Mouse (Mus musculus) hematopoietic stem cell, adult 5-6 weeks (primary cell): ENCODE measurements around the gene Il12rb2. TPM values are rescaled to one million over a fixed set of nuclear protein-coding genes. Genes with fewer than 3 reads are reported as not detected.

Source experiments
- ATAC-seq, 2 experiments: fragments of 125-278 bp in 1 of 2; replicated peaks in 1 of 2; 2 replicates each; pipeline ENCODE4 v1.8.0; 2016 to 2017; ENCODE audit warnings: inconsistent platforms in 2 of 2, mild to moderate bottlenecking in 2 of 2, moderate number of reproducible peaks in 2 of 2, low read depth in 1 of 2, moderate TSS enrichment in 1 of 2; ENCODE audit not compliant: low FRiP score in 2 of 2, poor library complexity in 2 of 2, severe bottlenecking in 2 of 2, insufficient read depth in 1 of 2, low TSS enrichment in 1 of 2
- total RNA-seq: library from RNA; stranded (forward); fragments of 172-1452, 232-1000 nt; gene quantifications from 2 replicates; pipeline ENCODE4 v1.2.3, GENCODE M21; 2017

Gene Il12rb2
- 8.0 and 12.2 TPM in 2 replicates for total RNA-seq

GRCm38 (mm10) chr6:67375982-67376391 is at the start of gene Il12rb2:
TSS of gene Il12rb2 (minus strand) at chr6:67376188.
- peak; percentile 98 to 99 for ATAC-seq

GRCm38 (mm10) chr6:67421761-67422160 is 45.8 kb upstream of the Il12rb2 start:
- ATAC-seq, result no peak

DNA sequence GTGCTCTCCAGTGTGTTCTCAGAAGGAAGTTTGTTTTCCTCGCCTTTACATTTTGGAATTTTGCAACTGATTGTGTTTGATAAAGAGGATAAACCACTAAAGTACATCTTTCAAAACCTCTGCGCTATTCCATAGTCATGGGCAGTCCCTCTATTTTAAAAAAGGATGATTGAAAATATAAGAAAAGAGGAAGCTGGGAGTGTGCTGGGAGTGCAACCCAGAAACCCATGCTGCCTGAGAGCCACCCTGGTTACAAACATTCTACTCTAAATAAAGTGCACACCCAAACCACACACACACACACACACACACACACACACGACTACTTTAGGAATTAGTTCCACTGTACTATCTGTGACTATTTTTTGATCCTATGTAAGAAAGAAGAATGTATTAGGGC is 40.6 kb upstream of the Il12rb2 start:
- ATAC-seq, result peak; percentile 32 to 70; a peak in 3 of 4 replicates

GRCm38 (mm10) chr6:67415276-67415675 is 39.3 kb upstream of the Il12rb2 start:
- ATAC-seq, result peak; percentile 67 to 72

- no peak for ATAC-seq
These were observed 37.4 kb upstream of the Il12rb2 start for GRCm38 (mm10) chr6:67413378-67413777.

DNA sequence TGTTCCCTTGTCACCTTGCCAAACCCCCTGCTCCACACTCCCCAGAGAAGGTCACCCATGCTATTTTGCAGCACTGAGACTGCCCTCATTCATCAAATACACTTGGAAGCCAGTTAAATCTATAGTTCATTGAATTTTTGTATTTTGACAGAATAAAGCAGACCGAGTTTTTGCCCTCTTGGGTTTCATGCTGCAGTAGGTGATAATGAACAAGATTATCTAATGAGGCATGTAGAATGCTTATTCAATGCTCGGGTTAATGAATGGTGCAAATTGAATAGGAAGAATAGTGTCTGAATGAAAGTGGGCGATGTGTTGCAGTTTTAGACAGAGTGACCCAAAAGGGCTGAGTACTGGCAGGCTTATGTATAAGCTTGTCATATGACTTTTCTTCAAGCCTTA is 29.3 kb upstream of the Il12rb2 start:
- ATAC-seq, result no peak

- ATAC-seq, result no peak
These were observed 23.6 kb upstream of the Il12rb2 start for GRCm38 (mm10) chr6:67399551-67399950.

GRCm38 (mm10) chr6:67365785-67366184 is 10.2 kb downstream of the Il12rb2 start:
- no peak for ATAC-seq

- peak; percentile 32 to 62; a peak in 3 of 4 replicates for ATAC-seq
These were observed 27.9 kb downstream of the Il12rb2 start for GRCm38 (mm10) chr6:67348065-67348464.

GRCm38 (mm10) chr6:67339494-67339893 is 36.5 kb downstream of the Il12rb2 start:
- ATAC-seq, result 0 out of 4 replicates have a peak, but pooled peaks of 1 of the 2 experiments have one; percentile 33

GRCm38 (mm10) chr6:67337943-67338342 is 38.0 kb downstream of the Il12rb2 start:
- ATAC-seq, result peak; percentile 85 to 94

GRCm38 (mm10) chr6:67323788-67324187 is 52.2 kb downstream of the Il12rb2 start:
- no peak for ATAC-seq

GRCm38 (mm10) chr6:67318451-67318850 is 57.5 kb downstream of the Il12rb2 start:
- ATAC-seq, result peak; percentile 90 to 92

DNA sequence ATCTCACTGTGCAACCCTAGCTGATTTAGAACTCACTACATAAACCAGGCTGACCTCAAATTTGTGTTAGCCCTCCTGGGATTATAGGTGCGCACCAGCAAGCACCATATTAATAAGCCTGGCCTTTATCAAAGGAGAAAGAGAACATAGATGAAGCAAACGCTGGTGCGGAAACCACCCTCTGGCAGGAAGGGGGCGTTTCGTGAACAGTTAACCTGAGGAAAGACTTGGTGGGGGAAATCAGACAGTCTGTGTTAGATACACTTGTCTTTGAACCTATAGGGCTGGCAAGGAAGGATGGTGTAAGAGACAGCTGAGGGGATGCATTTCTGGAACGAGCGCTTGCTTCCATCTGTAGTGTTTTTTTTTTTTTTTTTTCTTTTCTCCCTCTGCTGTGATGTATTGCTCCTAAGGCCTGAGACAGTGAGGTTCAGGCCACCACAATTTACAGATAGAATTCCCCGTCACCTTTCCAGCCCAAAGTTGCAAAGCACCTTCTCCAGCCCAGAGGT is 58.1 kb downstream of the Il12rb2 start:
- no peak for ATAC-seq

GRCm38 (mm10) chr6:67317068-67317467 is 58.9 kb downstream of the Il12rb2 start:
- ATAC-seq, result no peak

GRCm38 (mm10) chr6:67314697-67315096 is 61.3 kb downstream of the Il12rb2 start:
- no peak for ATAC-seq

DNA sequence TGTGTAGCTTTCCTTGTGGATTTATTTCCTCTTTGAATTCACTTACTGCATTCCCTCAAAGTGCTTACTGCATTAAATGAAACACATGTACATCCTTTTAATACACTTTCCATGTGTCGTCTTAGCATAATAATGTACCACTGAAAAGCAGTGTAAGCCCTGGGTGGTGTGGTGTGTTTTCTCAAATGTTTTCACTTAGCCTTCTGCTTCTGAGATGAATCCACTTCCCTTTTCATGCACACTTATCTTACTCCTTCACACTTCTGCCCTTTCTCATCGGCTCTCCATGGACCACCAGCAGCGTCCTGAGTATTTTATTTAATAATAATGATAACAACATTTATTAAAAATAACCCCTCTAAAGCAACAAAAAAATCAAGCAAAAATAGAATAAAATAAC is 66.2 kb downstream of the Il12rb2 start:
- ATAC-seq, result no peak; a peak in 1 of 4 replicates

DNA sequence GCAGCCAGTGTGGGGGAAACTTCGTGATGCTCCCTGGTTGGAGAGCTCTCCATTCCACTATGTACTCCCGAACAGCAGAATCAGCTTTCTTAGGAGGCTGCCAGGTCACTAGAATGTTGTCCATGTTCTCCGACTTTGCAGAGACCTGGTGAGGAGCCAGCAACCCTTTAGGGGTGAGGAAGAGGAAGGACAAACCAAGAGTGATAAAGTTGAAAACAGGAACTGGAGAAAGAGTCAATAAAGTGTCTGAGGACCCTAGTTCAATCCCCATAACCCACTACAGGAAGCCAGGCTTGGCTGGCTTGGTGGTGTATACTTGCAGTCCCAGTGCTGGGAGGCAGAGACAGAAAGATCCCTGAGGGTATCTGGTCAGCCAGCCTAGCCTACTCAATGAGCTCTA is 67.0 kb downstream of the Il12rb2 start:
- ATAC-seq, result peak in 1 of 2 experiments; percentile 37; a peak in 1 of 4 replicates

DNA sequence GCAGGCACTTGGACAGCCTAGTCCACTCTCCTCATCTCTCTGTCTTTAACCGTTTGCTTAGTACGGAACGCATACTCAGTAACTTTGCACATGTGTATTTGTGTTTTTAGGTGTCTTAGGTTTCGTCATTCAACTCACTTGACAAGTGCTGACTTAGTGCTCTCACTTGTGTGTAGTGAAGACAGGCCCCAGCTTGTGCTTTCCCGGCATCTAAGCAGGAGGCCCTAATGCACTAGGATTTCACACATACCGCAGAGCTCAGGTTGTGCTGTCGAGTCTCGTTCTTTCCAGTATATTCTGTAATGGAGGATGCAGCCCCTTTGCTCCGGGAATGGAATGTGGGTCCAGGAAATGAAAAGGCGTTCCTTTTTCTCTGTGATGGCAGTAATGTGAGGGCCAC is 72.8 kb downstream of the Il12rb2 start:
- ATAC-seq, result no peak
